Mouse (Mus musculus): ENCODE measurements around the gene Slc5a2.

Slc5a2 gene

DNA sequence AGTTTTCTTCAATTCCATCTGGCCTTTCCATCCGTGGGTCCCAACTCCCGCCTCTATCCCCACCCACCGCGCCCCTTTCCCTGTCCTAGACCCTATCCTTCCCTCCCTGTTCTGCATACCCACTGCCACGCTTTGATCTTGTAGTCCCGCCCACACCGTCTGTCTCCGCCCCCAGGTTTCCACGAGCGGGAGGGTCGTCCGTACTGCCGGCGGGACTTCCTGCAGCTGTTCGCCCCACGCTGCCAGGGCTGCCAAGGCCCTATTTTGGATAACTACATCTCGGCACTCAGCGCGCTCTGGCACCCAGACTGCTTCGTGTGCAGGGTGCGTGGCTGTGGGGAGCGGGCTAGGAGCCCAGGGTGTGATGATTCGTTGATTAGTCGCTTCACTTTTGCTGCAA lies 12.8 kb upstream of the Slc5a2 start:
- DNase-seq = peak; percentile 10

DNA sequence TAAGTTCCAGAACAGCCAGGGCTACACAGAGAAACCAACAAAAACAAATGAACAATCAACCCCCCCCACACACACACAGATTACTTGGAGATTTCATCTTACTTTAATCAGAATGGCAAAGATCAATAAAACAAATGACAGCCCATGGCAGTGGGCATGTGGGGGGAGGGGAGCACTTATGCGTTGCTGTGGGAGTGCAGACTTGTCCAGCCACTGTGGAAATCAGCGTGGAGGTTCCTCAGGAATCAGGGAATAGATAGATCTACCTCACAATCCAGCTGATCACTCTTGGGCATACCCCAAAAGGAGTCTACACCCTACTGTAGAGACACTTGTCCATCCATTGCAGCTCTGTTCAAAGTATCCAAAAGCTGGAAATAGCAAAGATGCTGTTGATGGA lies 10.5 kb upstream of the Slc5a2 start:
- no peak for DNase-seq

GRCm38 (mm10) chr7:128255757-128256156 lies 9.7 kb upstream of the Slc5a2 start:
- DNase-seq = no peak

DNA sequence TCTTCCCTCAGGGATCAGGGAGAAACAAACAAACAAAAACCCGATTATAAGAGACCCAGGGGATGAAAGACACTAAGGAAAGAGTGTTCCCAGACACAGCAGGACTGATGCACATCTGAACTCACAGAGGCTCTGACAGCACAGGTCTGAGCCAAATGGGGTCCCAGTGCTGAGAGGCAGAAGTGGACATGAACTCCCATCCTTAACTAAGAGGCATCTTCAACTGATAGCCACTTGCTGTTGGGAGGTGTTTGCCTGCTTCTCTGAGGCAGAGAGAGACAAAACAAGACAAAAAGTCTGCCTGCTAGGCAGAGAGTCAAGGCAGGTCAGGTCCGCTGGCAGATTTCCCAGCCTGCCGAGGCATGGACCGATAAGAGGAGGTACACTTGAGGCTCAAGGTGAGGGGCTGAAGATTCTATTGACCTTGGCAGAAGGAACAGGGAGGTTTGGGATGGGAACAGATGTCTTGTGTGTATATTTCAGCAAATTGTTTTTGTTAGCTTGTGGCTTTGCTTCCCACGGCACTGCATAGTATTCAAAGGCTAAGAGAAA lies 8.6 kb upstream of the Slc5a2 start:
- no peak for DNase-seq

DNA sequence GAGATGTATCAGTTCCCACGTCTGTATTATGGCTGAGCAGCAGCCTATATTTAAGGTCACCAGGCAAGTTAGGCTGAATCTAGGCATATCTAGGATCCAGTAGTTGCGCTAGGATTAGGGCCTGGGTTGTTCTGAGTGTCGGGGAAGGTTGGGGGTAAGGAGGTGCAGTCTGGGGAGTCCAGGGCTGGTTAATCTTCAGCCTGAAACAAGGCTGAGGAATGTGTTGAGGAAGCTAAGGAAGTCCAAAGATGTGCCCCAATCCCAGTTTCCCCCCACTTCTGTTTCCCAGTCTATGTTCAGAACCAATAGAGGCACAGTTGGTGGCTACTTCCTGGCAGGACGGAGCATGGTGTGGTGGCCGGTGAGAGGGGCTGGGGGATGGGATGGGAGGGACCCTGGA lies 599 bp downstream of the Slc5a2 start:
- DNase-seq = no peak

- no peak for DNase-seq
Observed at GRCm38 (mm10) chr7:128267391-128267790, 1.9 kb downstream of the Slc5a2 start.

DNA sequence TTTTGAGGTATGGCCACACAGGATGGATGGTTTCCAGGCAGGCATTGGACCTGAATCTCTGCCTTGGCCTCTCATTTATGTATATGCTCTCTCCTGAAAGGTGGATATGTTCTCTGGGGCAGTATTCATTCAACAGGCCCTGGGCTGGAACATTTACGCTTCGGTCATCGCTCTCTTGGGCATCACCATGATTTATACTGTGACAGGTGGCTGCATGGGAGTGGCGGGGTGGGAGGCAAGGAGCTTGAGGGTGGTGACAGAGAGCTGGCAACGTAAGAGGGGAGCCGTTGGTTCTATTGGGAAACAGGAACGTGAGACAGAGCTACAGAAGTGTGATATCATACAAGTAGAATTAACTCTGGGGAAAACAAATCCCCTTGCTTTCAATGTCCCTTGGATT lies 2.4 kb downstream of the Slc5a2 start:
- DNase-seq = no peak

GRCm38 (mm10) chr7:128270431-128270850 lies 5.0 kb downstream of the Slc5a2 start:
- peak; percentile 71 for DNase-seq

- DNase-seq = peak; percentile 41
Observed at GRCm38 (mm10) chr7:128271496-128271895, 6.0 kb downstream of the Slc5a2 start.

DNA sequence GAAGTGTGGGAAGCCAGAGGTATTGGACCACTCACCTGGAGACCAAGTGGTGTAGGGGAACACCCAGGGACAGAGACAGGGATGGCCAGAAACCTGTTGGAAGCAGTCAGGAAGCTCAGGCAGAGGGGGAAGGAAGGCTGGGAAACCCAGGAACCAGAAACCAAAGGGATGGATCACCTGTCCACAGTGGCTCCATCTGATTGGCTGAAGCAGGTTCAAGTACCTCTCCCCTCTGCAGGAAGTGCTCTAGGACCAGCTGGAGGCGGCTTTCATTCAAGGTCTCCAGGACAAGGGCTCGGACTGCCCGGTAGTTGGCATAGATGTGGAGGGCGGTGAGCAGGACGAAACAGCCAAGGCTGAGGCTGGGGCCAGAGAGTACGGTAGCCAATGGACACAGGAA lies 10.6 kb downstream of the Slc5a2 start:
- DNase-seq = no peak

- no peak for DNase-seq
Observed at GRCm38 (mm10) chr7:128279750-128280149, 14.3 kb downstream of the Slc5a2 start.

DNA sequence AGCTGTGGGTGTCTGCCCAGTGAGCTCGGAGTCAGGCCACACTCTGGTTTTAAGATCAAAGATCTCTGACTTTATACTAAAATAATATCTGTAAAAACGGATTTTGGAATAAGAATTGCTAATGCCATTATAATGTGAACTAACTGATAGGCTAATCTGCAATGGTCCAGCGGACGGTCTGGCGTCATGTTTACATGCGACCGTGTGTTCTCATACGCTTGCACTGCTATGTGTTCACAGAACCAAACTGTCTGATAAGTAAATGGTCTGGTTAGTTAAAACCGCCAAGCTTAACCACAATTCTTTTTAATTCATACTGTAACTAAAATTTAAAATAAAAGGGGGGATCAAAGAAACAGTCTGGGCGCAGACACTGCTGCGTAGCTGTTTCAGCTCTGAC lies 16.3 kb downstream of the Slc5a2 start:
- no peak for DNase-seq

GRCm38 (mm10) chr7:128282532-128283244 lies 17.2 kb downstream of the Slc5a2 start:
- no peak for DNase-seq

DNA sequence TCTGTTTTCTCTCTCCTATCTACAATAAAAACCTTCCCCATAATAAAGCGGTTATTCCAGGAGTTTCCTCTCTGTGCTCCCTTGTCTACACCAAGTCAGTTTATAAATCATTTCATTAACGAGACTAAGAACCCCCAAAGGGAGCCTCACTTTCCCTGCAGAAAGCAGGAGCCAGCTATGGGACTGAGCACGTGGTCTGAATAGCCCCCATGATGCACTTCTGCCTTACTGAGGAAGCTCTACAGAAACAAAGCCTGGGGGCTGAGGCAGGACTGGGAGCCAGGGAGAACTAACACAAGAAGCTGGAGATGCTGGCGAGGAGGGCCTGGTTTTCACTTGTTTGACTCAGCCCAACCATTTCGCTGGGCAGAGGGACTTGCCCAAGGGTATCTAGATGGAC lies 18.6 kb downstream of the Slc5a2 start:
- no peak for DNase-seq

- DNase-seq = no peak
Observed at GRCm38 (mm10) chr7:128285060-128285459, 19.6 kb downstream of the Slc5a2 start.

DNA sequence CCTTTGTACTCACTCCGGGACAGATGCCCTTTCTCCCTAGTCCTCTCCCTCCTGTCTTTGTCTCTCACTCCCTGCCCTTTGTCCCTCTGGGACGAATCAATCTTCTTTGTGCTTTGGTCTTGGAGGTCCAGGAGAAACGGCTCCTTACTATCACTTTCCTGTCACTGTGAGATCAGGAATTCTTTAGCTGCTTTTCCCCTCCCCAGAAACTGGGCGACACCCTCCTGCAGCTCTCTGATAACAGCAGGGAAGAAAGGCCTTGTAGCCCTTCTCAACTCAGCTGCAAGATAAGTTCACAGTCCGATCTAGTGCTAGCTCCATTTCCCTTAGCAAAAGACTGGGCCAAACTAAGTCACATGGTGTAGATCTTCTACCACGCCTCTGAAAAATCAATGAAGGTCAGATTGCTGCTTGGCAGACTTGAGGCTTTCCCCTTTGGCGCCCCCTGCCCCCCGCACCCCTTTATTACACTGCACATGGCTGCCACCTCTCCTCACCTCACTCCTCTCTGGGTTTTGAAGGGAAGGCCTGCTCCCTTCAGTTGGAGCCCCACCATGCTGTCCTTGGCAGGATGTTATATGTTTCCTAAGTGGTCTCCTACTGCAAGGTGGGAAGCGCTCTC lies 23.6 kb downstream of the Slc5a2 start:
- DNase-seq = no peak

DNA sequence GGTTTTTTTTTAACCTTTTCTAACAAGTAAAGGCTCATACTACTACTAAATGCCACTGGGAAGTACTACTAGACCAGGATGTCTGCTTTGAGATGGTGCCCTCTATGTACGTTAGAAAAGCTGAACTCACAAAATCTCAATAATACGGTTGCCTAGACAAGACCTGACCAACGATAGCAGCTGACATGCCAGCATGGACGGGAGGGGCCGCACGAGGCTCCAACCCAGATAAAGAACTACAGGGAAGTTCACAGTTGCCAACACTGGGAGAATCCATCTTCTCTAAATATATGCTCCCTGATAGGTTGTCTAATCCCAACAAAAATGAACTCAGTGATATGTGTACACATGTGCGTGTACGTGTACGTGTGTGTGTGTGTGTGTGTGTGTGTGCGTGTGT lies 29.3 kb downstream of the Slc5a2 start:
- no peak for DNase-seq

GRCm38 (mm10) chr7:128296514-128296913 lies 31.1 kb downstream of the Slc5a2 start:
- no peak for DNase-seq

DNA sequence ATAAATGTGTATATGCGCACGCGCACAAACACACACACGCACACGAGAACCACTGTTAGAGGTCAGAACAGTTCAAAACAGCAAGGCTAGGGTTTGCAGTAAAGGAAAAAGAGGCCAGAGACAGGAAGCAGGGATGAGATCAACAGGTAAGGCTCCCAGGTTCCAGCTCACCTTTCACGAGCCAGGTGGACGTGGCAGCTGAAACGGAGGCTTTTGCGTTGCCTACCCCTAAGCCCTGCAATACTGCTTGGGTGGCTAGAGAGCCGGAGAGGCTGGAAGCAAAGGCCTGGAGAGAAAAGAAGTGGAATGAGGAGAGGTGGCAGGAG lies 31.8 kb downstream of the Slc5a2 start:
- no peak for DNase-seq

DNA sequence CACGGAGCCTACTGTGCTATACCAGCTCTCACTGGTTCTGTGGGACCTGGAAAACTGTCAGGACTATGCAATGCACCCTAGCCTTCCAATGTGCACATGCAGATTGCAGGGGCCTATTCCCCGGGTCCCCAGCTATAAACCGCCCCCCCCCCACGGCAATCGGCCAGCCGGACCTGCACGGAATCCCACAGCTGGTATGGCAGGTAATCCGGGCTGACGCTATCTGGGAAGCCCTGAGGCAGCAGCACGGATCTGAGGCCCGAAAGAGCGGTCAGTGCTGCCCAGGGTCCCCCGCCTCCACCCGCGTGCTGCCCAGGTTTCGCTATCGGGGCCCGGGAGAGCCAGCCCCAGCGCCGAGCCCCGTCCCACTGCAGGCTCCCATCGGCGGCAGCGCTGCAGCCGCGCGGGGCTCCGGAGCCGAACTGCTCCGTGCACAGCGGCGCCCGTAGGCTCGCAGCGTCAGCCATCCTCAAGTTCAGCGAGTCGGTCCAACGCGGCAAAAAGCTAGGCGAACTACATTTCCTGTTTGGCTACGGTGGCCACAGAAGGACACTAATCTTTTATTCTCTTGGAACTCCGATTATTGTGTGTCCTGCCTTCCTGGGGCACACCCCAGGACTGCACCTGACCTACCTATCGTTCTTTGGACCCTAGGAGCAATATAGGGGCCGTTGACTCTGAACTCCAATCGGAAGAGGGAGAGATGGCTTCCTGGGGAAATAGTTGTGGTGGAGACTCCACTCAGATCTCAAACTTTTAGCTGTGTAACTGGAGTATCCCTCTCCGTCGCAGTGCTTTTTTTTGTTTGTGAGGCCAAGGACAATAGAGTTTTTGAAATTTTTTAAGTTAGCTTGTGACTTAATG lies 32.4 kb downstream of the Slc5a2 start, which contains the start of gene BC017158:
BC017158 (minus strand) TSS at position 554 of the 864 bp plus-strand sequence.
- peak; percentile 81 for DNase-seq

DNA sequence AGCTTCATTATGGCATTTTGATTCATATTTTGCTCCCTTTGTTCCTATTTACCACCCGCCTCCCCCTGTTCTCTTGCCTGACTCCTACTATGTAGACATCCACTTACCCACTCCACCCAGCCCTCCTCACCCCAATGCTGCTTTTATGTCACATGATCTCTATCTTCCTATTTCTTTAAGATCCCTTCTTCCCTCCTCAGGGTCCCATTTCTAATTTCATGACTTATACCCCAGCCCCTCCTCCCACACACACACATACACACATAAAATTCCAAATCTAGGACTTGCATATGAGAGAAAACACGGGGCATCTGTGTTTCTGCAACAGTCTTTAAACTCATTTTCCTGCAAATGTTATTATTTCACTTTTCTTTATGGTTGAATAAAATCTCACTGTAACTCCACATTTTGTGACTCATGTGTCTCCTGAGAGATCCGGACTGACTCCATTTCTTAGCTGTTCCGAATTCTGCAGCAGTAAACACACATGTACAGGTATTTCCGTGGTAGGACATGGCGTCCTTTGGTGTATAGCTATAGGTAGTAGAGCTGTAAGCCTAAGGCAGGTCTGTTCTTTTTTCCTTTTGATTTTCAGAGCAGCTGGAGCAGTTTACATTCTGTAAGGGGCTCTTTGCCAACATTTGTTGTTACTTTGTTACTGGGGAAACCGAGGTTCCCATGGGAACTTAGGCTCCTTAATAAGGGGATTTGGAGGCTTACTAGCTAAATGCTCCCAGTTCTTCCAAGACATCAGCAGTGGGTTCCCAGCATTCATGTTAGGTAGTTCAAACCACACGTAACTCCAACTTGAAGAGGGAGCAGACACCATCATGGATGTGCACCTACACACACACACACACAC lies 33.3 kb downstream of the Slc5a2 start:
- peak; percentile 11 for DNase-seq

- DNase-seq = no peak
Observed at GRCm38 (mm10) chr7:128300952-128301351, 35.5 kb downstream of the Slc5a2 start.

- DNase-seq = no peak
Observed at GRCm38 (mm10) chr7:128302151-128302550, 36.7 kb downstream of the Slc5a2 start.
